8 mouse cellular contexts compared by ENCODE assay signal in genomic region chr6:83070311-83071219, GRCm38 (mm10). TPM values are rescaled to one million over a fixed set of nuclear protein-coding genes. Genes with fewer than 3 reads are reported as not detected.
DNase-seq lines count a peak whose midpoint lies in the region; ATAC-seq lines count a peak whose summit lies in the region.

No protein-coding gene starts in this region.

- no peak overlapping the region for H3K9ac ChIP-seq in hindbrain, embryonic 13.5 days
- H3K9ac ChIP-seq in midbrain, embryonic 12.5 days (replicated peaks), result no peak overlapping the region

- DNase-seq in layer of hippocampus, postnatal 14 days (ENCODE audit: low spot score in 2 of 2), result peak; percentile 23 to 61
- no peak for DNase-seq in layer of hippocampus, adult 9-10 months (ENCODE audit: low spot score)
- peak; percentile 81 for DNase-seq in ZHBTc4 (ENCODE audit: low read depth, low spot score)
- peak; percentile 68 for DNase-seq in embryo, embryonic 9.5 days (ENCODE audit: extremely low spot score)
- DNase-seq in ovary, postnatal 14 days (ENCODE audit: low spot score), result no peak

- peak overlapping the region; percentile 21 for H3K4me3 ChIP-seq in hindbrain, embryonic 13.5 days
- H3K4me3 ChIP-seq in midbrain, embryonic 12.5 days, result peak overlapping the region; percentile 24

- H3K9me3 ChIP-seq in hindbrain, embryonic 13.5 days, result no peaks in the 10 kb centered on the region
- no peaks in the 10 kb centered on the region for H3K9me3 ChIP-seq in midbrain, embryonic 12.5 days

- WGBS in hindbrain, embryonic 13.5 days, result under 1% methylated on average over 56 of the region's 58 CpGs
- under 1% methylated on average over 51 of the region's 58 CpGs for WGBS in midbrain, embryonic 12.5 days

- peaks cover 28% of the 10 kb centered on the region for H3K4me1 ChIP-seq in hindbrain, embryonic 13.5 days (replicated peaks)
- H3K4me1 ChIP-seq in midbrain, embryonic 12.5 days, result peaks cover 23% of the 10 kb centered on the region

- no peaks in the 10 kb centered on the region for H3K36me3 ChIP-seq in hindbrain, embryonic 13.5 days
- no peaks in the 10 kb centered on the region for H3K36me3 ChIP-seq in midbrain, embryonic 12.5 days

- peak overlapping the region; percentile 11; the same call in 1 of the 2 replicates for H3K4me2 ChIP-seq in hindbrain, embryonic 13.5 days
- H3K4me2 ChIP-seq in midbrain, embryonic 12.5 days (replicated peaks), result peak overlapping the region; percentile 25; the same call in 1 of the 2 replicates

- H3K27ac ChIP-seq in hindbrain, embryonic 13.5 days, result no peak overlapping the region
- no peak overlapping the region for H3K27ac ChIP-seq in midbrain, embryonic 12.5 days (replicated peaks)

- ATAC-seq in hindbrain, embryonic 13.5 days (ENCODE audit: low FRiP score), result no peak; the same call in 1 of the 2 replicates
- no peak for ATAC-seq in midbrain, embryonic 12.5 days (ENCODE audit: low FRiP score, low read depth)
- no peak for ATAC-seq in activated CD4-positive, CD25-positive, alpha-beta regulatory T cell, adult 4 months

- H3K27me3 ChIP-seq in hindbrain, embryonic 13.5 days, result peaks cover 99% of the 10 kb centered on the region
- H3K27me3 ChIP-seq in midbrain, embryonic 12.5 days, result peaks cover 100% of the 10 kb centered on the region

RNA-seq across cellular contexts. Expression of gene Tlx2, which starts 0.5 kb away (rescaled TPM):
- total RNA-seq in layer of hippocampus, postnatal 14 days (2021), result not detected
- polyA plus RNA-seq in hindbrain, embryonic 13.5 days (2015; fragmentation: Nextera tagmentation; extraction: Ambion mirVana), result 1.6 and 2.8 TPM in 2 replicates
- not detected in 2 replicates for polyA plus RNA-seq in midbrain, embryonic 12.5 days (2016; fragmentation: Nextera tagmentation; extraction: Ambion mirVana)
- not detected for polyA plus RNA-seq in activated CD4-positive, CD25-positive, alpha-beta regulatory T cell, adult 4 months (2017; shearing (Covaris generic))

RNA-seq across cellular contexts. Expression of gene Pcgf1, which starts 7.1 kb away (rescaled TPM):
- total RNA-seq in layer of hippocampus, postnatal 14 days (2021), result 10 to 100 TPM; 23.3 to 27.0 TPM
- polyA plus RNA-seq in hindbrain, embryonic 13.5 days (2015; fragmentation: Nextera tagmentation; extraction: Ambion mirVana), result 45.6 and 47.1 TPM in 2 replicates
- polyA plus RNA-seq in midbrain, embryonic 12.5 days (2016; fragmentation: Nextera tagmentation; extraction: Ambion mirVana), result 41.2 and 42.2 TPM in 2 replicates
- 10 to 100 TPM; 31.2 to 35.9 TPM for polyA plus RNA-seq in activated CD4-positive, CD25-positive, alpha-beta regulatory T cell, adult 4 months (2017; shearing (Covaris generic))

RNA-seq across cellular contexts. Expression of gene Dqx1, which starts 12.9 kb away (rescaled TPM):
- total RNA-seq in layer of hippocampus, postnatal 14 days (2021), result under 1 TPM; 0.48 to 0.74 TPM
- 0.81 and 0.91 TPM in 2 replicates for polyA plus RNA-seq in hindbrain, embryonic 13.5 days (2015; fragmentation: Nextera tagmentation; extraction: Ambion mirVana)
- 0.93 and 1.1 TPM in 2 replicates for polyA plus RNA-seq in midbrain, embryonic 12.5 days (2016; fragmentation: Nextera tagmentation; extraction: Ambion mirVana)
- polyA plus RNA-seq in activated CD4-positive, CD25-positive, alpha-beta regulatory T cell, adult 4 months (2017; shearing (Covaris generic)), result 1 to 10 TPM; 1.5 to 1.6 TPM

RNA-seq across cellular contexts. Expression of gene Htra2, which starts 15.5 kb away (rescaled TPM):
- total RNA-seq in layer of hippocampus, postnatal 14 days (2021), result 10 to 100 TPM; 55.7 to 60.1 TPM
- polyA plus RNA-seq in hindbrain, embryonic 13.5 days (2015; fragmentation: Nextera tagmentation; extraction: Ambion mirVana), result 68.6 and 74.6 TPM in 2 replicates
- 63.2 and 63.9 TPM in 2 replicates for polyA plus RNA-seq in midbrain, embryonic 12.5 days (2016; fragmentation: Nextera tagmentation; extraction: Ambion mirVana)
- 10 to 100 TPM; 19.0 to 22.2 TPM for polyA plus RNA-seq in activated CD4-positive, CD25-positive, alpha-beta regulatory T cell, adult 4 months (2017; shearing (Covaris generic))

RNA-seq across cellular contexts. Expression of gene Lbx2, which starts 15.6 kb away (rescaled TPM):
- not detected for total RNA-seq in layer of hippocampus, postnatal 14 days (2021)
- polyA plus RNA-seq in hindbrain, embryonic 13.5 days (2015; fragmentation: Nextera tagmentation; extraction: Ambion mirVana), result 0.41 TPM in 1 of 2 replicates, not detected in the other
- 0.45 TPM in 1 of 2 replicates, not detected in the other for polyA plus RNA-seq in midbrain, embryonic 12.5 days (2016; fragmentation: Nextera tagmentation; extraction: Ambion mirVana)
- not detected for polyA plus RNA-seq in activated CD4-positive, CD25-positive, alpha-beta regulatory T cell, adult 4 months (2017; shearing (Covaris generic))

Comparison
In these comparisons a context has a peak if more than half of its experiments do, and no peak if none do; other contexts are left out.
1. DNase-seq: peak in layer of hippocampus, postnatal 14 days (2 of 2), ZHBTc4 (single experiment) and embryo, embryonic 9.5 days (single experiment); none in layer of hippocampus, adult 9-10 months (single experiment) and ovary, postnatal 14 days (single experiment).